Mouse (Mus musculus) thymus, postnatal 4 days (tissue): Measurements from ENCODE around the gene Apol7a.

Source experiments
- DNase-seq: peaks from one replicate; pipeline ENCODE4 v3.0.0; 2021

Gene Apol7a

GRCm38 (mm10) chr15:77344127-77345125 is 54.5 kb downstream of the Apol7a start:
- DNase-seq, result no peak

GRCm38 (mm10) chr15:77343527-77344091 is 55.3 kb downstream of the Apol7a start:
- peak; percentile 76 for DNase-seq

GRCm38 (mm10) chr15:77342962-77343526 is 55.9 kb downstream of the Apol7a start:
- no peak for DNase-seq

GRCm38 (mm10) chr15:77342005-77342404 is 56.9 kb downstream of the Apol7a start:
- peak; percentile 18 for DNase-seq

GRCm38 (mm10) chr15:77340581-77340980 is 58.3 kb downstream of the Apol7a start:
- no peak for DNase-seq

GRCm38 (mm10) chr15:77338924-77339429 is 59.9 kb downstream of the Apol7a start:
- DNase-seq, result no peak

- no peak for DNase-seq
Observed at GRCm38 (mm10) chr15:77338451-77338850, 60.5 kb downstream of the Apol7a start.
